ENCODE assay signal across 9 mouse cellular contexts in the genomic region with DNA sequence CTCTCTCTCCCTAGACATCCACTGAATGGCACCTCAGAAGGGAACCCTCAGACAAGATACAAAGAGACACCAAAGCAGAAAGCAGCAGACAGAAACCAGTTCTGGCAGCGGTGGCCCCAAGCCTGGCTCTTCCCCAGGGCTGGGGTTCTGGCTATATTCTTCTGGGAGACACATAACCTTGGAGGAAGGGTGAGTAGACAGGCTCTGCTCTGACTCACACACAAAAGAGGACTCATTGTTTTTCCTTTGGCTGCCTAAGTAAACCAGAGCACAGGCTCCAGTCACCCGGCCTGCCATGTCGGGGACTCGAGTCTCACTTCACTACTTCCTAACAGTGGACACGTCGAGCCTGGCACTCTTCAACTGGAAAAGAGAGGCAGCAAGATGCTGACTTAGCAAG. TPM values are rescaled to one million over a fixed set of nuclear protein-coding genes. Genes with fewer than 3 reads are reported as not detected.
DNase-seq lines count a peak whose midpoint lies in the region; ATAC-seq lines count a peak whose summit lies in the region.
"Had no signal": no experiment of that assay in that cellular context is flagged by ENCODE, and none has a peak within 500 bp of the region (broad histone marks: within the 10 kb centered on the region; RNA-seq: fewer than 3 reads in every experiment).

No protein-coding gene starts in this region.

- no peaks in the 10 kb centered on the region for H3K9me3 ChIP-seq in heart, embryonic 12.5 days (replicated peaks)
- no peaks in the 10 kb centered on the region for H3K9me3 ChIP-seq in stomach, embryonic 16.5 days (replicated peaks; ENCODE audit: control insufficient read depth, low read length)

- H3K4me2 ChIP-seq in heart, embryonic 12.5 days: no peak overlapping the region; the same call in 1 of the 2 replicates
- no peak overlapping the region for H3K4me2 ChIP-seq in stomach, embryonic 16.5 days (ENCODE audit: low read depth, low read length)

- ATAC-seq in heart, embryonic 12.5 days (ENCODE audit: insufficient number of reproducible peaks, low FRiP score): peak; percentile 43; the same call in 1 of the 2 replicates
- ATAC-seq in stomach, embryonic 16.5 days (ENCODE audit: insufficient read depth, low FRiP score): 0 out of 2 replicates have a peak, but pooled peaks have one; percentile 15
- no peak for ATAC-seq in megakaryocyte, adult 5-6 weeks (ENCODE audit: poor library complexity, severe bottlenecking)

- no peaks in the 10 kb centered on the region for H3K27me3 ChIP-seq in heart, embryonic 12.5 days (replicated peaks)
- H3K27me3 ChIP-seq in stomach, embryonic 16.5 days (ENCODE audit: control insufficient read depth, insufficient read depth, low read length): no peaks in the 10 kb centered on the region

- 21% methylated on average over 6 of the region's 6 CpGs for WGBS in heart, embryonic 12.5 days
- 41% methylated on average over 6 of the region's 6 CpGs for WGBS in stomach, embryonic 16.5 days

- H3K4me3 ChIP-seq in heart, embryonic 12.5 days: no peak overlapping the region
- no peak overlapping the region for H3K4me3 ChIP-seq in stomach, embryonic 16.5 days (replicated peaks; ENCODE audit: low read length)

- no peaks in the 10 kb centered on the region for H3K36me3 ChIP-seq in heart, embryonic 12.5 days
- H3K36me3 ChIP-seq in stomach, embryonic 16.5 days (ENCODE audit: control insufficient read depth, insufficient read depth, low read length): no peaks in the 10 kb centered on the region

- DNase-seq in gastrocnemius, adult 18-20 months (ENCODE audit: low spot score): peak; percentile 47
- DNase-seq in gastrocnemius, postnatal 4 days (ENCODE audit: low spot score in 2 of 2): no peak
- DNase-seq in urinary bladder, postnatal 14 days (ENCODE audit: low spot score): peak; percentile 36
- DNase-seq in urinary bladder, adult 18-20 months (ENCODE audit: low spot score in 2 of 2): no peak
- DNase-seq in right cerebral cortex, postnatal 4 days: no peak
- DNase-seq: cerebellum, adult 11 months had no signal

- H3K4me1 ChIP-seq in heart, embryonic 12.5 days (replicated peaks): peaks cover 51% of the 10 kb centered on the region
- H3K4me1 ChIP-seq in stomach, embryonic 16.5 days (ENCODE audit: control insufficient read depth, insufficient read depth, low read length): peaks cover 19% of the 10 kb centered on the region

- no peak overlapping the region for H3K9ac ChIP-seq in heart, embryonic 12.5 days
- no peak overlapping the region for H3K9ac ChIP-seq in stomach, embryonic 16.5 days (ENCODE audit: low read length)

- H3K27ac ChIP-seq in heart, embryonic 12.5 days (ENCODE audit: poor library complexity, severe bottlenecking): peak overlapping the region; percentile 73
- H3K27ac ChIP-seq in stomach, embryonic 16.5 days (ENCODE audit: low read length): peak overlapping the region; percentile 80

RNA-seq across cellular contexts. Expression of a gene that starts 55.8 kb away (rescaled TPM):
- 10 to 100 TPM; 21.9 to 31.8 TPM for total RNA-seq in gastrocnemius, adult 18-20 months (2021)
- total RNA-seq in gastrocnemius, postnatal 4 days (2021): 10 to 100 TPM in 1 of 2 experiments, 1 to 10 TPM in 1; 9.0 to 10.7 TPM
- polyA plus RNA-seq in heart, embryonic 12.5 days (2016; fragmentation: Nextera tagmentation; extraction: Ambion mirVana): 6.8 and 8.5 TPM in 2 replicates
- 14.1 TPM in 2 replicates for polyA plus RNA-seq in stomach, embryonic 16.5 days (2015; fragmentation: Nextera tagmentation; extraction: Ambion mirVana)
- 7.3 and 8.9 TPM in 2 replicates for total RNA-seq in megakaryocyte, adult 5-6 weeks (2015)
- total RNA-seq in megakaryocyte, adult 5-6 weeks (2017): 8.3 and 9.5 TPM in 2 replicates

Comparison
In these comparisons a context has a peak if more than half of its experiments do, and no peak if none do; other contexts are left out.
1. DNase-seq: peak in gastrocnemius, adult 18-20 months (single experiment) and urinary bladder, postnatal 14 days (single experiment); none in gastrocnemius, postnatal 4 days (0 of 2), urinary bladder, adult 18-20 months (0 of 2) and right cerebral cortex, postnatal 4 days (single experiment).